Mouse (Mus musculus) cerebellum, adult (tissue): ENCODE measurements around the gene Cdiptos.

Source experiments
- ATAC-seq: cut with Nextera tagmentation; 2 replicates; pipeline ENCODE4 v1.9.2; 2017; ENCODE audit warnings: mild to moderate bottlenecking, moderate library complexity, mixed read lengths; ENCODE audit not compliant: insufficient number of reproducible peaks, low FRiP score, low TSS enrichment

Cdiptos gene

DNA sequence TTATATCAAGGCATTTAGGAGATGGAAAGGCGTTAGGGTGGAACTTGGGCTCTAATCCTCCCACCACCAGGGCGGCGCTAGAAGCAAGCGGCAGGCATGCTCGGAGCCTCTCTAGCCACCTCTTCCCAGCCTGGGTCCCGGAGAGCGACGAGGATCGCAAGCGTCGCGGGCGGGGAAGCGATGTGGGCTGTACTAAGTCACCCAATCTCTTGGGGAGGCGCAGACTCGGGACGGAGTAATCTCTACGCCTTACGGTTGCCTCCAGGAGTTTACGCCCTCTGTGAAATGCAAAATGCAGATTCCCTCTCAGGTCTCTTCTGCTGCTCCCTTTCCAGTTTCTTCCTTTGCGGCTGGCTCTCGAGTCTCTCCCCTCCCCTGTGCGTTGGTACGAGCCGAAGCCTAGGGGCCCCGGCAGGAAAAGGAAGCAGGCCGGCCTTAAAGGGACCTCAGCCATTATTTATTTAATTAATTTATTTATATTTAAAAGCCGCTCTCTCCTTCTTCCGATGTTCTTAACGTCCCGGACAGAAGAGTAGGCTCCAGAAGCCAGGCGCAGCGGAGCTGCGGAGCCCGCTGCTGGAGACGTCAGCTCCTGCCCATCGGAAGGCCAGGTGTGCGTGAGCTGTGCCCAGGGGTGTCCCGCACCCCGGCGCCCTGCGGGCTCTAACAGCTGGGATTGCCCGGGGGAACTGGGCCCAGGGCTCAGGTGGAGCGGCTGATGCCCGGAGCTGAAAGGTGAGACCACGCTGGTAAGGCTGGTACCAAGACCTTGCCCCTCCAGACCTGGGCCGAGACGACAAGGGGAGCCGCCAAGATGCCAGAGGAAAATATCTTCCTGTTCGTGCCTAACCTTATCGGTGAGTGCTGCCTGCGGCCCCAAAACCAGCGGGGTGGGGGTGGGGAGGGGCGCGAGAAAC, at the start of gene Cdiptos:
Cdiptos (minus strand) TSS at position 149 of the 917 bp plus-strand sequence.
- peak; percentile 93 for ATAC-seq

DNA sequence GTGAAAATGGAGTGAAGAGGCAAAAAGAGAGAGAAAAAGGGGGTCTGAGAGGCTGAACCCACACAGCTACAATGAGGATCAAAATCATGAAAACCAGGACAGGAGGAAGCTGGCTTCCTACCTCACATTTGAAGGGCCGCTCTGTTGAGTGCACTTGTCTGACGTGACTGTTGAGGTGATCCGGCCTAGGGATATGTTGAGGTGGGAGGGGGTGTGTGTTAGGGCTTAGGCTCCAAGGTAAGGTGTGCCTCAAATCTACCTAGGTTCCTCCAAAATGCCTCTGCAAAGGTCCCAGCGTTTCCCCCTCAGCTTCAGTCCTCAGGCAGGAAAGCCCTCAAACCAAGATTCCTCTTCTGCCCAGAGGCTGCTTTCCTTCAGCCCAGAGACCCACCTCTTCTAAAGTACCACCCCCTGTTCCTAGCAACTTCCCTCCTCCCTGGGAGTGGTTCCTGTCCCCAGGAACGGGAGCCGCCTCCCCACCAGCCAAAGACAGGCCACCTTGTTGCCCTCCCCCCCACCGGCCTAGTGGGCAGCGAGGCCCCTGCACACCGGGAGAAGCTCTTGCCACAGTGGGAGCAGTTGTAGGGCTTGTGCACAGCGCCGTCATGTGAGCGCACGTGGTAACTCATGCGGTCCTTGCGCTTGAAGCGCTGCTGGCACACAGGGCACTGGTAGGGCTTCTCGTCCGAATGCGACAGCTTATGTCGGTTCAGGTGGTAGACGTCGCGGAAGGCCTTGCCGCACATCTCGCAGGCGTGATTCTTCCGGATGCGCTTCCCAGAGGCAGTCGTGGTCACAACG, 49.1 kb upstream of the Cdiptos start:
- peak; percentile 15; the same call in 1 of the 2 replicates for ATAC-seq

DNA sequence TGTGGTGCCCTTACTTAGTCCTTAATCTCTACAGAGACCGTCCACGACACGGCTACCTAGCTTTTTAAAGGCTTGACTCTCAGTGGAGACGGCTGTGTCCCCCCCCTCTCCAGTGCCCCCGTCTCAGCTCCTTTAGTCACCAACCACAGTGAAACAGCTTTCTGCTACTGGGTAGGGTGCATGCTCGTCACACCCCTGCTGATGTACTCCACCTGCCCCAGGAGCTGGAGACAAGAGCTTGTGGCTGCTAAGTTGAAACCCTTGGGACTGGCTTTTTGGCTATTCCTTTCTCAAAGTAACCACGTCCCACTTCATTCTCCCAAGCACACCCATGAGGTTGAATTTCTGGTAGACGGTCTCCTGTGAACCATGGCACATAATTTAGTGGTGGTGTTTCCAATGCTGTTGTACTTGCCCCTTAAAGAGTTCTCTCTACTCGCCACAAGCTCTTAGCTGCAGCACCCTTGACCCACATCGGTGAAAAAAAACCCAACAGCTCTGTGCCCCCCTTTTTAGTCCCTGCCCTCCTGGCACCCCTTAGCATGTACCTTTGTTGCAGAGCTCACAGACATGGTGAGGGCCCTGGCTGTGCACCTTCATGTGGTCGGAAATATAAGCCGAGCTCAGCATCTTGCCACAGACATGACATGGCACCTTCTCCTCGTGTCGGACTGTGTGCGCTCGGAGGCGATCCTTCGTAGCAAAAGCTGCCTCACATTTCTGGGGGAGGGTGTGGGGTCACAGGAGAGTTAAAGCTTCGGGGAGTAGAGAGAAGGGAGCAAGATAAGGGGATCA, 48.2 kb upstream of the Cdiptos start:
- ATAC-seq: no peak

DNA sequence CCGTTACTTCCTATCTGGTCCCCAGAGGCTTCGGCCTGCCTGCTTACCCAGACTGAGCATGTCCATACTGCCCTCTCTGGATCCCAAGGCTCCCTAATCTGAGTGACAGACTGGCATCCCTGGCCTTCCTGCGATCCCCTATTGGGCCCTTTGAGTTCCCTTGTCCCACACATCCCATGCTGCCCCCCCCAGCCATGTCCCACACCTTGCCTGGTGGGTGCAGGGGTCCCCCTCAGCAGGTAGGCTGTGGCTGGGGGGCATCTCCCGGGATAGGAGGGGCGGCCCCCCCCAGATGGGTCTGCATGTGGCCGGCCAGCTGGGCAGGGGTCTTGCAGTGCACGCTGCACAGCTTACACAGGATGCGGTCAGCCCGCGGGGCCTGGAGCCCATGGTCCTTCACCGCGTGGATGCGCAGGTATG, 47.4 kb upstream of the Cdiptos start:
- ATAC-seq: no peak

DNA sequence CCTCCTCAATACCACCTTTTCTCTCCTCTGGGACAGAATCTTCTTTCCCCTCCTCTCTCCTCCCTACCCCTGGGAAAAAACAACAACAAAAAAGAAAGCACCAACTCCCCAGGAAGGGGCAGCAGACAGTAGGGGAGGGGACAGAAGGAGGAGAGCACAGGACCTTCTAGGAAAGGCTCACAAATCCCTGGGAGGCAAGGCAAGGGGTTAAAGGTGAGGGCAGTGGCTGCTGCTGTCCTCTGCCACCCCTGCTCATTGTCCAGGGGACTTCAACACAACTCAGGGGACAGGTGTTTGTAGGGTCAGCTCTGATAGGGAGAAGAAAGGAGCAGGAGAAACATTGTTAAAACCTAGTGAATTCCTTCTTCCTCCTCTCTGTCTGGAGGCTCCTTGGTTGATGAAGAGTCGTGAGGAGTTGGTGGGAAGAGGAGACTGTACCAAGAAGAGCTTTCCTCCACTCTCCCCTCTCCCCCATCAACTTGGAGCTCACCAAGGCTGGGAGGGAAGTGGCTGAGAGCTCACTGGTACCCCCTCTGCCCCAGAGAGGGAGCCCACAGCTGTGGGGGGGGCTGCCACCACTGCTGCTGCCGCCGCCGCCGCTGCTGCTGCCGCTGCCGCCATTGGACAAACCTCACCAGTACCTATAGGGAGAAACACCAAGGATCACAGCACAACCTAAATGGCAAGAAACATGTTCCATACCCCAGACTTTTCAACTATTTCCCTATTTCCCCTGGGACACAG, 46.8 kb upstream of the Cdiptos start:
- no peak for ATAC-seq

DNA sequence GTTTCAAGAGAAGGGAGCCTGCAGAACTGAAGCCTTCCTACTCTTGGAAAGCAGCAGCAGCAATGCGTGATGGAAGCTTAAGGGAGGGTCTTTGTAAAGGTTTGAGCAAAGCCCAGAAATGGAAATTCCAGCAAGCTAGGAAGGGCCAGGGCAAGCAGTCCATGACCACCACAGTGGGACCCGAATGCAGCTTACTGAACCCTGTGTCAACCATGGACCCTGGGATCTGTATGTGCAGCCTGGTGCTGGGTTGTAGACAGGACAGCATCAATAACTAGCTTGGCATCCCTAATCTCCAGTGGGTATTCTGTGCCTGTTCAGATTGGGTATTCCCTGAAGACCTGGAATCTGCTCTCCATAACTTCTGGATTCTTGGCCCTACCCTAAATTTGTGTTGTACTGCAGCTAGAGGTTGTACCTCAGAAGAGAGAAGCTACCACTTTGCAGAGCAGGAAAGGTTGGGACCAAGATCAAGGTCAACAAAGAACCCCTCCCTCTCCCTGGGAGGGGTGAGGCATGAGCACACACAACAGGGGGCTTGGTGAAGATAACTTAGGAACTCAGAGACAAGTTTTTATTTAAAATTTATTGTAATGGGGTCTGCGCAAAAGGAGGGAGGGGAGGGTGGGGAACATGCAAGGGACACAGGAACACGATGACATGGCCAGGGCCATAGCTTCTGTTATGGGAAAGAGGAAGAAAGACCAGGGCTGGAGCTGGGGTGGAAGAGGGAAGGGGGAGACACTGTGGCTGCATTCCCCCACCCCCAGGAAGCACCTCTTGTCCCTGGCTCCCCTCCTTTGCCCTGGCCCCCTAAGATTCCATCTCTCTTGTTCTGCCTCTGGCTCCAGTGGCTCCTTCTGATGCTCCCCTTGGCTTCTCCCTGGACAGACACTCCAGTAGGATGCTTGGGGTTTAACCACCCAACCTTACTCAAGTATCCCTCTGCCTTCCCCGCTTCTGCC, 45.9 kb upstream of the Cdiptos start:
- no peak for ATAC-seq

DNA sequence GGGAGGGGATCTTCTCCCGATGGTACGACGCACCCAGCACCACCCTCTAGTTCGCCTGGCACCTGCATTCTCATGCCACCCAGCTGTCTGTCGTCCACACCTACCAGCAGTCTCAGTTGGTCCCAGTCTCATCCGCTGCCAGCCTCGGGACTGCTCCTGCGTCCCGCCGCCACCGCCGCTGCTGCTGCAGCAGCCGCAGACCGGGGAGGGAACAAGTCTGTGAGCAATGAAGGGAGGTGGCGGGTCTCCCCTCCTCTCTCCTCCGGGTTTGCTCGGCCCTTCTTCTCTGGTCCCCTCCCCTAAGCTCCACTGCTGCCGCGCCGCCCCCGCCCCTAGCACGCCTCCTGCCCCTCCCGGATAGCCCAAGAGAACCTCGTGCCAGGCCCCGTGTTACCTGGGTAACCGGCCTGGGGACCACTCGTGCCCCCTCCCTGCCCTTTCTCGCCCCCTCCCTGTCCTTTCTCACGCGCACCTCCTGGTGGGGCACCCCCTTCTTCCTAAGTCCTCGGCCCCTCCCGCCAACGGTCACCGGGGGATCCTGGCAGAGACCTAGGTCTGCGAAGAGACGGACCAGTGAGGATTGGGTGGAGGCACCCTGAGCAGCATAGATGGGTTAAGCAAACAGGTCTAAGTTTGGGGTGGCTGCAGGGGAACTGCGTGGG, 45.1 kb upstream of the Cdiptos start, which contains the start of the genes Gm42742 and Prrt2:
Gm42742 (minus strand) TSS at position 197 of the 662 bp plus-strand sequence.
Prrt2 (minus strand) TSS at position 311 of the 662 bp plus-strand sequence.
- ATAC-seq: no peak

DNA sequence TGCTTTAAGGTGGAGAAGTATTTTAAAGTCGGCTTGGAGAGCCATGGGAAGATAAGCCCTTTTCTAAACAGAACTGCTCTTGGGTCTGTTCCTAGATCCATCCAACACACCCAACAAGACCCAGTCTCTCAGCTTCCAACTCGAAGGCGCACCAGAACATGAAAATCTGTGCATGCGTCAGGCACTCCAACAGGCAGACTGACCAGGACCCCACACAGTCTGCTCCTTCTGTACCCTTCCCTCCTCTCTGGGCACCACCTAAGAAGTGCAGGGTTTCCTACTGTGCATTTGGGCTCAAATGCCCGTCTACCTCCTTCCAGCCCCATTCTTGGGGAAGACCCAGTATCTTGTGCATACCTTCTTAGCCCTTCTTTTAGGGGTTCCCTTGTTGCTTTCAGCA, 44.6 kb upstream of the Cdiptos start:
- no peak for ATAC-seq

DNA sequence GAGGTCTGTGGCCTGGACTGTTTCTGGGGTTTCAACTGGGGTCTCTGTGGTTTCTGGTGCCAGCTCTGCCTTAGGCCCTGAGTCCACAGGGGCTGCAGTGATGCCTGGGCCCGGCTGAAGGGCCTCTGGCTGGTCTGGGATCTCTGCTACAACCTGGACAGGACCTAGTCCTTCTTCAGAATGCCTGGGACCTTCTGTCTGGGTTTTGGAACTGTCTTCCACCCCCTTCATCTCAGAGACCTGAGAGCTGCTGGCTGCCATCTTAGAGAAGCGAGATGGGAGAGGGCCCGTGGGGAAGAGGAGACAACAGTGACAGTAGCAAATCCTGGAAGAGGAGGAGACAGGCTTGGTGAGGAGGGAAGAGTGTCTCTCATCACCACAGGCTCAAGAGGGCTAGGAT, 44.1 kb upstream of the Cdiptos start:
- no peak for ATAC-seq

DNA sequence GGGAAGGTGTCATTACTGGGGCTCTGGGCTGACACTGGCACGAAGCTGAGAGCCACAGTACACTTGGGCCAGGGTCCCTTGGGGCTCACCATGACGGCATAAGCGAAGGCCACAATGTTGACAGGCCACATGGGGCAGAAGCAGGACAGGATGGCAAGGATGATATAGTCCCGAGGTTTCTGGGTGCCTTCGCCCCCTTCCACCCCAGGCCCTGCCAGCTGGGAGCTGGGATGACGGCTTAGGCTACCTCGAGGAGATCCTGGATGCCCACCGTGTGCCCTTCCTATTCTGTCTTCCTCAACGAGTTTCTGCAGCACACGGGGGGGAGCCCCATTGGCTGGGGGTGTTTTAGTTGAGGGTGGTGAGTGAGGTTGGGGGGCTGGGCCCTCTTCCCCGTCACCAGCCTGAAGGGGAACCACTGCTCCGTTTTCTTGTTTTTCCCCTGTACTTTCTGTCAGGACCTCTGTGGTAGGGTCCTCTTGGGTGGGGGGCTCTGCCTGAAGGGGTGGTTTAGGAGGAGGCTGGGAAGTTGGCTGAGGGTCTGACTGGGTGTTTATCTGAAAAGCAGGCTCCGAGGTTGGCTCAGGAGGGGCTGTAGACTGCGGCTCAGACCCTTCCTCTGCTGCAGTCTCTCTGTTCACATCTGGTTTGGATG, 43.5 kb upstream of the Cdiptos start:
- no peak for ATAC-seq

DNA sequence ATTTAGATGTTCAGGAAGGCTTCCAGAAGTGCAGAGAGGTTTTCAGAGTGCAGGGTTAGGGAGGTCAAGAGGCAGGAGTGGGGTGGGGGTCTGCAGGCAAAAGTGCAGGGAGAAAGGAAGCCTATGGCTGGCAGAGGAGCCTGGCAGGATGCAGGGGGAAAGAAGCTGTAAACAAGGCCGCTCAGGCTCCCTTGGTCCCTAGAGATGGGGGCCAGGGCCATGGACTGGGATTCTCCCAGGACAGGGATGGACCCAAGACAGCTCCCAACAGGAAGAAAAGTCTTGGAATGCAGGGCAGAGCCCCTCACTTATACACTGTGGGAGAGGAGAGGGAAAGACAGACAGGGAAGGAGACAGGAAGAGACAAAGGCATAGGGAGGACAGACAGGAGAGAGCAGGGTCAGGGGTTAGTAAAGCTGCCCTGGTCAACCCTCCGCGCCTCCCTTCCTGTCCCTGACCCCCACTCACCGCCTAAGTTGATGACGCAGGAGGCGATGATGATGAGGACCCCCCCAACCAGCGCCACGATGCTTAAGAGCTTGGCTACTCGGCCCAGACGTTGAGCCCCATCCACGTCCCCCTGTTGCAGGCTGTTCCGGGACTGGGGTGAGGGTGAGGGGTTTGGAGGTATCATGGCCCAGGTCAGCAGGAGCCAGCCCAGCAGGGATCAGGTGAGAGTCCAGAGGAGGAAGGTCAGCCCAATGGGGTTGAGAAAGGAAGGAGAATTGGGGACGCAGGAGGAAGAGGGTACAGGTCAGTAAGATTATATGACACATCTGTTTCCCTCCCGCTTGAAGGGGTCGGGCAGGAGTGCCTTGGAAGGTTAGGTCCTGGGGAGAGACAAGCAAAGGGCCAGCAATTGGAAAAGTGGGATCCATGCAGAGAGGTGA, 42.8 kb upstream of the Cdiptos start:
- ATAC-seq: no peak

DNA sequence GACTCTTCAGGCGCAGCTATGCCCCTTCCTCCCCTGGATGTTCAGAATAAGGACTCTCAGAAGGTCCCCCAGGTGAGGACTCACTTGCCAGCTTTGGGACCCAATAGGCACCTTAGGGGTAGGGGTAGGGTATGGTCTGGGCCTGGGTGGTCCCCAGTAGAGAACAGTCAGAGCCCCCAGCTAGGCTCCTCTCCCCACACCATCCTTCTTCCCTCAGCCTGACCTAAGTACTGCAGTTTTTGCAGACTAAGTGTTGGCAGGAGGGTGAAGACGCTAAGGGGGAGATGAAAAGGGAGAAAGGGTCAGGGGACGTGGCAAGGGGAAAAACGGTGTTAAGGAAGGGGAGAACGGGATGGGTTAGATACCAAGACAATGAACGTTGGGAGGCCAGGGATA, 42.0 kb upstream of the Cdiptos start:
- ATAC-seq: no peak

DNA sequence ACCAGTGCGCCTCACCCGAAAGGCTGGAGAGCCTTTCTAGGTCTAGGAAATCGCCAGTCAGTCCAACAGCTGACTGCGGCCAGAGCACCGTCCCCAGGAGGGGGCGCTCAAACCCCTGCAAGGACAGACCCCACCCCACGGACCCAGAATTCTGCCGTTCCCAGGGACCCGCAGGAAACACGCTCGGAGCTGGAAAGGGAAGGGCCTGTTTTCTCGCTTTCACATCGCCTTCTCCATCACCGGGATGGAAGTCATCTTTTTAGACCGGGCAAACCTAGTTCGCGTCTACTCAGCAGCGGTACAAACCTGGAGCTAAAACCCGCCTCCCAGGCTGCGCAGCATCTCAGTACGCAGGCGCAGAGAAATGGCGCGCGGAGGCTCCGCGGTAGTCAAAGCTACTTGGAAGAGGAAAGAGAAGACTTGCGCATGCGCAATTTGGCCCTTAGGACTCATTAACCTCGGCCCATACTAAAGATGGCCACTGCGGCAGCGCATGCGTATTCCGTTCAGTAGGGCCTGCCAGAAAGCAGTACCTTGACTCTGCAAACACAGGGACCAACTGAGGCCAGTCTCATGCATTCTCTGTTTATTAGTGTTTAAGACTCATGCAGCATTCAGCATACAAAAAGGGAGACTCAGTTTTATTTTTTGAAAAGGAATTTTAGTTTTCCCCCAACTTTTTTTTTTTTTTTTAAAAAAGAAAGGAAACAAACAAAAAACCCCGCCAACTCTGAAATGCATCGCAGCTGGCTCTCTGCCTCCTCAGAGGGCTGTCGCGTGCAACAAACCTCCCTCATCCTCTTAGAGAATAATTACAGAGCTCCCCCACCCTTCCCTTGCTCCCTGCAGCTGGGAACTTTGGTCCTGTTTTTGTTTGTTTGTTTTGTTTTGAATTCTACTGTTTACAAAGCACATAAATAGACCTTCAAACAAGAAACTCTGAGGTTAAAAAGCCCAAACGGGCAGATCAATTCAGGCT, 41.4 kb upstream of the Cdiptos start, which contains the start of gene Pagr1a:
Pagr1a (minus strand) TSS at position 382 of the 979 bp plus-strand sequence.
- ATAC-seq: peak; percentile 28; the same call in 1 of the 2 replicates

DNA sequence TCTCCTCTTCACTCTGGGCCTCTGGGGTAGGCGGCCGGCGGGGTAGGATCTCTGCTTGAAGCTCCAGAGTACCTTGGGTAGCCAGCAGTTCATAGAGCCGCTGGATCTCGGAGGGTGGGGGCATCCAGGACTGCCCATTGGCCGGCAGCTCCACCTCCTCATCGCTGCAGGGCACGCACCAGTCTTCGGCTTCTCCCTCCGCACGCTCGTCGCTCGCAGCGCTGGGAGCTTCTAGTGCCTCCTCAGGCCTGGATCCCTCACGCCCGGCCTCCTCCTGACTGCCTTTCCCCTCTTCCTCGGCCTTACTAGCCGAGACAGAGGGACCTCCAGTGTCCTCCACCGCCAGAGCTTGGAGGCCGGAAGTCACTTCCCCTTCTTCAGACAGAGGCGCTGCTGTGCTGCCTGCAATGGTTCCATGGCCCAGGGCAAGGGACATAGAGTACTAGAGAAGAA, 40.6 kb upstream of the Cdiptos start:
- ATAC-seq: peak; percentile 15

DNA sequence TGATC, 40.4 kb upstream of the Cdiptos start, which contains the start of gene Pagr1b:
Pagr1b (minus strand) TSS at position 4 of the 5 bp plus-strand sequence.
- ATAC-seq: no peak

DNA sequence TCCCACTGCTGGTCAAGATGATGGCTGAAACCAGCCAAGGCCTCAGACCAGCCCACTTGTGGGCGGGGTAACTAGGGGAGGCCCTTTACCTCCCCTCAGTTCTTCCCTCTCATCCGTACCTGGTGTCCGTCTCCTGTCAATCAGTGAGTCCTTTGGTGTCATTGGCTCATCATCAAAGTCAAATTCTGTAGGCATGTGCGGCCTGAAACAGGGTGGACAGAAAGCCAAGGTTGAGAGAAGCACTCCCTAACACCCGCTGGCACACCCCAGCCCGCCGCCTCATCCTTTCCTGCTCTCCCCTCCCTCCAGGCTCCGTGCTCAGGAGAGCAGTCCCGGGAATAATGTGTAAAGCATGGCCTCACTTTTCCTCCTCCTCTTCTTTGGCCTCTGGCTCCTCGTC, 40.2 kb upstream of the Cdiptos start:
- ATAC-seq: peak; percentile 16; the same call in 1 of the 2 replicates
